Mouse (Mus musculus): ENCODE results near the gene Kcnb1.

Gene Kcnb1

GRCm38 (mm10) chr2:167063906-167064496 lies 126.0 kb downstream of the Kcnb1 start:
- in situ Hi-C loops (cut with MboI; ENCODE audit: low sequenced_read_pairs): no loop called here

GRCm38 (mm10) chr2:167062965-167063880 lies 126.7 kb downstream of the Kcnb1 start, which contains the start of gene Znfx1:
TSS of gene Znfx1 (minus strand) at chr2:167063015.
- in situ Hi-C loops (cut with MboI; ENCODE audit: low sequenced_read_pairs): no loop called here

- in situ Hi-C loops (cut with MboI; ENCODE audit: low sequenced_read_pairs): no loop called here
Measured at GRCm38 (mm10) chr2:167062497-167062911, 127.5 kb downstream of the Kcnb1 start.

GRCm38 (mm10) chr2:167061381-167062034 lies 128.4 kb downstream of the Kcnb1 start:
- in situ Hi-C loops (cut with MboI; ENCODE audit: low sequenced_read_pairs): no loop called here

GRCm38 (mm10) chr2:167060761-167061160 lies 129.2 kb downstream of the Kcnb1 start:
- in situ Hi-C loops (cut with MboI; ENCODE audit: low sequenced_read_pairs): no loop called here

GRCm38 (mm10) chr2:167060360-167060759 lies 129.6 kb downstream of the Kcnb1 start:
- in situ Hi-C loops (cut with MboI; ENCODE audit: low sequenced_read_pairs): no loop called here

- in situ Hi-C loops (cut with MboI; ENCODE audit: low sequenced_read_pairs): no loop called here
Measured at GRCm38 (mm10) chr2:167059960-167060359, 130.0 kb downstream of the Kcnb1 start.

- in situ Hi-C loops (cut with MboI; ENCODE audit: low sequenced_read_pairs): no loop called here
Measured at GRCm38 (mm10) chr2:167059536-167059935, 130.4 kb downstream of the Kcnb1 start.

- in situ Hi-C loops (cut with MboI; ENCODE audit: low sequenced_read_pairs): no loop called here
Measured at GRCm38 (mm10) chr2:167058814-167059387, 131.1 kb downstream of the Kcnb1 start.

GRCm38 (mm10) chr2:167058201-167058600 lies 131.8 kb downstream of the Kcnb1 start:
- in situ Hi-C loops (cut with MboI; ENCODE audit: low sequenced_read_pairs): no loop called here

- in situ Hi-C loops (cut with MboI; ENCODE audit: low sequenced_read_pairs): no loop called here
Measured at GRCm38 (mm10) chr2:167056942-167057323, 133.0 kb downstream of the Kcnb1 start.

- in situ Hi-C loops (cut with MboI; ENCODE audit: low sequenced_read_pairs): no loop called here
Measured at GRCm38 (mm10) chr2:167056210-167056941, 133.6 kb downstream of the Kcnb1 start.

GRCm38 (mm10) chr2:167055386-167055785 lies 134.6 kb downstream of the Kcnb1 start:
- in situ Hi-C loops (cut with MboI; ENCODE audit: low sequenced_read_pairs): no loop called here

GRCm38 (mm10) chr2:167053127-167053844 lies 136.7 kb downstream of the Kcnb1 start:
- in situ Hi-C loops (cut with MboI; ENCODE audit: low sequenced_read_pairs): no loop called here

- in situ Hi-C loops (cut with MboI; ENCODE audit: low sequenced_read_pairs): no loop called here
Measured at GRCm38 (mm10) chr2:167048698-167049358, 141.1 kb downstream of the Kcnb1 start.

- in situ Hi-C loops (cut with MboI; ENCODE audit: low sequenced_read_pairs): no loop called here
Measured at GRCm38 (mm10) chr2:167048223-167048622, 141.7 kb downstream of the Kcnb1 start.
